Mouse (Mus musculus): ENCODE results near the gene Ctss. TPM values are rescaled to one million over a fixed set of nuclear protein-coding genes. Genes with fewer than 3 reads are reported as not detected.

Gene Ctss
- total RNA-seq, 2 experiments from 2014 or later: 26.1 to 74.5 TPM

Other genes with a start within 250 kb of the Ctss start
- gene Mindy1, start 245.4 kb upstream of the Ctss start, total RNA-seq (2014; fragmentation: Nextera tagmentation): 26.9 and 56.5 TPM in 2 replicates
- gene Mindy1, start 245.4 kb upstream of the Ctss start, total RNA-seq (2017): 22.8 and 30.0 TPM in 2 replicates
- 17.8 and 25.4 TPM in 2 replicates for gene Prune1, start 244.7 kb upstream of the Ctss start, total RNA-seq (2014; fragmentation: Nextera tagmentation)
- 9.3 and 11.3 TPM in 2 replicates for gene Prune1, start 244.7 kb upstream of the Ctss start, total RNA-seq (2017)
- gene Anxa9, start 219.6 kb upstream of the Ctss start, total RNA-seq (2014; fragmentation: Nextera tagmentation): 15.5 and 18.0 TPM in 2 replicates
- 5.0 and 5.4 TPM in 2 replicates for gene Anxa9, start 219.6 kb upstream of the Ctss start, total RNA-seq (2017)
- gene Cers2, start 212.0 kb upstream of the Ctss start, total RNA-seq (2014; fragmentation: Nextera tagmentation): 193 and 213 TPM in 2 replicates
- 87.8 and 88.6 TPM in 2 replicates for gene Cers2, start 212.0 kb upstream of the Ctss start, total RNA-seq (2017)
- 40.6 and 43.4 TPM in 2 replicates for gene Setdb1, start 169.6 kb upstream of the Ctss start, total RNA-seq (2014; fragmentation: Nextera tagmentation)
- 28.9 and 32.8 TPM in 2 replicates for gene Setdb1, start 169.6 kb upstream of the Ctss start, total RNA-seq (2017)
- gene 4930558C23Rik, start 123.9 kb upstream of the Ctss start, total RNA-seq (2014; fragmentation: Nextera tagmentation): not detected in 2 replicates
- not detected in 2 replicates for gene 4930558C23Rik, start 123.9 kb upstream of the Ctss start, total RNA-seq (2017)
- gene Arnt, start 92.4 kb upstream of the Ctss start, total RNA-seq (2014; fragmentation: Nextera tagmentation): 31.4 and 34.3 TPM in 2 replicates
- 14.7 and 17.1 TPM in 2 replicates for gene Arnt, start 92.4 kb upstream of the Ctss start, total RNA-seq (2017)
- not detected in 2 replicates for gene Ctsk, start 27.5 kb upstream of the Ctss start, total RNA-seq (2014; fragmentation: Nextera tagmentation)
- not detected in 2 replicates for gene Ctsk, start 27.5 kb upstream of the Ctss start, total RNA-seq (2017)
- not detected in 2 replicates for gene Hormad1, start 32.9 kb downstream of the Ctss start, total RNA-seq (2014; fragmentation: Nextera tagmentation)
- not detected in 2 replicates for gene Hormad1, start 32.9 kb downstream of the Ctss start, total RNA-seq (2017)
- gene Golph3l, start 62.1 kb downstream of the Ctss start, total RNA-seq (2014; fragmentation: Nextera tagmentation): 32.6 and 41.0 TPM in 2 replicates
- gene Golph3l, start 62.1 kb downstream of the Ctss start, total RNA-seq (2017): 48.4 and 54.8 TPM in 2 replicates
- gene Ensa, start 98.2 kb downstream of the Ctss start, total RNA-seq (2014; fragmentation: Nextera tagmentation): 44.2 and 44.3 TPM in 2 replicates
- gene Ensa, start 98.2 kb downstream of the Ctss start, total RNA-seq (2017): 47.7 and 63.0 TPM in 2 replicates
- gene Mcl1, start 132.0 kb downstream of the Ctss start, total RNA-seq (2014; fragmentation: Nextera tagmentation): 88.5 and 94.4 TPM in 2 replicates
- 123 and 124 TPM in 2 replicates for gene Mcl1, start 132.0 kb downstream of the Ctss start, total RNA-seq (2017)
- gene Adamtsl4, start 161.1 kb downstream of the Ctss start, total RNA-seq (2014; fragmentation: Nextera tagmentation): 0.23 and 1.4 TPM in 2 replicates
- 0.17 TPM in 1 of 2 replicates, not detected in the other for gene Adamtsl4, start 161.1 kb downstream of the Ctss start, total RNA-seq (2017)
- 5.6 and 10.4 TPM in 2 replicates for gene Ecm1, start 212.8 kb downstream of the Ctss start, total RNA-seq (2014; fragmentation: Nextera tagmentation)
- gene Ecm1, start 212.8 kb downstream of the Ctss start, total RNA-seq (2017): 0.30 TPM in 1 of 2 replicates, not detected in the other
- gene Tars2, start 233.4 kb downstream of the Ctss start, total RNA-seq (2014; fragmentation: Nextera tagmentation): 63.0 and 69.1 TPM in 2 replicates
- 47.6 and 53.2 TPM in 2 replicates for gene Tars2, start 233.4 kb downstream of the Ctss start, total RNA-seq (2017)